Mouse (Mus musculus): ENCODE measurements at regions not wholly inside any gene's neighbourhood (a gene's known extent, or its start where the extent isn't known, plus 50 kb on each side); places are given as distances from the start of the nearest gene placed in this dataset.
A peak's percentile ranks its signal among the peaks of the same experiment; 100 is the strongest.

DNA sequence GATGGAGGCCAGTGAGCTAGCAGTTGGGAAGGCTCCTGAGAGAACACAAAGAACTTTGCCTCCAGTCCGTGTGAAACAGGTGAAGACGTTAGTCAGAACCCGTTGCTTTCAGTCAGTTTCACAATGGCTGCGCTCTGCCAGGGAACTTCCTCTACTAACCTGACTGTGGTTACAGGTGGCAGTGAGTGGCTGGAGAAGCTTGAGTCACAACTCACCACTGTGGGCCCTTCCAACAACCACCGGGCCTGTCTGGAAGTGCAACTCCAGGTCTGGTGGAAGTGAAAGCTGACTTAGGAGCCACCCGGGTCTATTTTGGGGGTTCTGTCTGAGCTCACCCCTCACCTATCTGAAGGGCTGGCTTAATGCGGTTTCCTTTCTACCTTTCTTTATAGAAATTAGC is 214.8 kb upstream of the Id2 start:
- TF ChIP-seq CTCF (conservative IDR thresholded peaks at IDR 0.05 in 1 of 2, IDR thresholded peaks at IDR 0.05 in 1 of 2; ENCODE audit: low read depth in 2 of 2, low read length in 2 of 2) (no peak), POLR2A (IDR thresholded peaks at IDR 0.05; ENCODE audit: low read depth, low read length) (no peak), TCF12 (IDR thresholded peaks at IDR 0.05; ENCODE audit: low read depth, low read length) (peak; percentile 97), GABPA (IDR thresholded peaks at IDR 0.05; ENCODE audit: insufficient replicate concordance, low read depth, low read length) (no peak), MEF2A (IDR thresholded peaks at IDR 0.05; ENCODE audit: borderline replicate concordance, low read depth, low read length) (peak; percentile 92), TBP (conservative IDR thresholded peaks at IDR 0.05; ENCODE audit: low read depth, low read length) (peak; percentile 61; the same call in 1 of the 2 replicates), RAD21 (IDR thresholded peaks at IDR 0.05; ENCODE audit: low read depth, low read length) (no peak; the same call in none of the 2 replicates), USF2 (conservative IDR thresholded peaks at IDR 0.05; ENCODE audit: low read depth, low read length) (no peak), MAFK (IDR thresholded peaks at IDR 0.05; ENCODE audit: insufficient replicate concordance, low read length) (0 out of 2 replicates have a peak, but pooled peaks have one; percentile 37), POLR2AphosphoS2 (IDR thresholded peaks at IDR 0.05; ENCODE audit: low read depth, low read length) (no peak), ZNF384 (IDR thresholded peaks at IDR 0.05; ENCODE audit: low read depth, low read length) (no peak; the same call in none of the 2 replicates), SIN3A (IDR thresholded peaks at IDR 0.05; ENCODE audit: low read length) (no peak; the same call in 1 of the 2 replicates), EP300 (IDR thresholded peaks at IDR 0.05; ENCODE audit: low read length) (peak; percentile 91), RCOR1 (conservative IDR thresholded peaks at IDR 0.05; ENCODE audit: low read depth, low read length) (no peak)
